Mouse (Mus musculus) right cerebral cortex, adult 2 months (tissue): ENCODE data around the gene Nelfb.
"Not testable (repeated sequence)": the region's sequence is repeated elsewhere in the genome, so short reads cannot be mapped to it uniquely, and the experiment has no call there.

Experiments used
- DNase-seq, 2 experiments: peaks; one replicate each; pipeline ENCODE4 v3.0.0; 2021 to 2022; ENCODE audit warnings: low spot score in 2 of 2

Gene Nelfb

GRCm38 (mm10) chr2:25211121-25211670 lies at the start of gene Nelfb:
Gene Nelfb, minus strand, starts transcription at chr2:25211489.
- DNase-seq: peak; percentile 79 to 86

GRCm38 (mm10) chr2:25258887-25259286 lies 47.6 kb upstream of the Nelfb start:
- no peak for DNase-seq

GRCm38 (mm10) chr2:25257250-25257649 lies 46.0 kb upstream of the Nelfb start:
- DNase-seq: not testable (repeated sequence)

DNA sequence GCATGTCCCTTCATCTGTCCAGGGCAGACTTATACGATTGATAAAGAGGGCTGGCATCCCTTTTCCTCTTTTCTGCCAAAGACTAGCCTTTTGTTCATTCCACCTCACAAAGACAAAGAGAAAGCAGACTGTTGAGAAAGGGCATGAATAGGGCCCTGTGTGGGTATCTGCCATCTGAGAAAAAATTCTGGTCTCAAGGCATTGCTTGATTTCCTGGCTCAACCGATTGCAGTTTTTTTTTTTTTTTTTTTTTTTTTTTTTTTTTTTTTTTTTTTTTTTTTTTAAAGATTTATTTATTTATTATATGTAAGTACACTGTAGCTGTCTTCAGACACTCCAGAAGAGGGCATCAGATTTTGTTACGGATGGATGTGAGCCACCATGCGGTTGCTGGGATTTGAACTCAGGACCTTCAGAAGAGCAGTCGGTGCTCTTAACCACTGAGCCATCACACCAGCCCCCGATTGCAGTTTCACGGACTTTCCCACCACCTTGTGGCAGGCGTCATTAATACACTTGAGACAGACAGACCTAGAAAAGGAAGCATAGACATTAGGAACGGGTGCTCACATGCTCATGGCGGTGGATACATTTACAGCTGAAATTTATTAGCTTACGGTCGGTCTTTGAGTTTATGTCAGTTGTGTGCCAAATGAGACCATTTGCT lies 45.3 kb upstream of the Nelfb start:
- DNase-seq: not testable (repeated sequence)

DNA sequence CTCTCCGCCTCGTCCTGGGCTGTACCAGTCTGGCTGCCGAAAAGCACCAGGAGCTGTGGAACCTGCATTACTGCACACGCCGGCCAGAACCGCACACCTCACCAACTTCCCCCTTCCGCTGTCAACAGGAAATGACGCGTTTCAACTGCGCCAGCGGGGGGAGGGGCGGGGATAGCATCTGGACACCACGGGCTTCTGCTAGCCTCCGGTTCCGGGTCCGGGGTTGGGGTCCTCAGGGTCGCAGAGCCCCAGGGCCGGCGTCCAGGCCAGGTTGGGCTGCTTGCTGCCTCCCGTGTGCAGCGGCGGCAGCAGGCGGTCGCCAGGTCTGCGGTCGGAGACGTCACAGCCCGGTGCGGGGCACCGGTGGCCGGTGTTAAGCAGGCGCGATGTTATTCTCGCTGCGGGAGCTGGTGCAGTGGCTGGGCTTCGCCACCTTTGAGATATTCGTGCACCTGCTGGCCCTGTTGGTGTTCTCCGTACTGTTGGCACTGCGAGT lies 44.0 kb upstream of the Nelfb start, which contains the start of gene Tmem203:
TSS of gene Tmem203 (plus strand) at position 156 of the 496 bp plus-strand sequence.
- peak; percentile 89 to 92 for DNase-seq

DNA sequence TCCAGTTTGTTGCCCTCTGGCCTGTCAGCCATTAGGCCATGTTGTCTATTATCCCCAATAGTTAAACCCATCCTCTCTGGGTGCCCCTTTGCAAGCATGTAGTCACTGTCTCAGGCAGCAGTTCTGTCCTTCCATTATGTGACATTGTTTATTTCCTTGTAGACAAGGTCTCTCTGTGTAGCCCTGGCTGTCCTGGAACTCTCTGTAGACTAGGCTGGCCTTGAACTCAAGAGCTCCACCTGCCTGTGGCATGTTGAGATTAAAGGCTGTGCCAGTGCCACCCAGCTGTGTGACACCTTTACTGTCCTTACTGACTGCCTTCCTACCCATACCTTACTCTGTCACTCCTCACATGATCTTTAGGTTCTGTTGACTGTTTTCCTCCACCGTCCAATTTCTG lies 41.0 kb upstream of the Nelfb start:
- no peak for DNase-seq

DNA sequence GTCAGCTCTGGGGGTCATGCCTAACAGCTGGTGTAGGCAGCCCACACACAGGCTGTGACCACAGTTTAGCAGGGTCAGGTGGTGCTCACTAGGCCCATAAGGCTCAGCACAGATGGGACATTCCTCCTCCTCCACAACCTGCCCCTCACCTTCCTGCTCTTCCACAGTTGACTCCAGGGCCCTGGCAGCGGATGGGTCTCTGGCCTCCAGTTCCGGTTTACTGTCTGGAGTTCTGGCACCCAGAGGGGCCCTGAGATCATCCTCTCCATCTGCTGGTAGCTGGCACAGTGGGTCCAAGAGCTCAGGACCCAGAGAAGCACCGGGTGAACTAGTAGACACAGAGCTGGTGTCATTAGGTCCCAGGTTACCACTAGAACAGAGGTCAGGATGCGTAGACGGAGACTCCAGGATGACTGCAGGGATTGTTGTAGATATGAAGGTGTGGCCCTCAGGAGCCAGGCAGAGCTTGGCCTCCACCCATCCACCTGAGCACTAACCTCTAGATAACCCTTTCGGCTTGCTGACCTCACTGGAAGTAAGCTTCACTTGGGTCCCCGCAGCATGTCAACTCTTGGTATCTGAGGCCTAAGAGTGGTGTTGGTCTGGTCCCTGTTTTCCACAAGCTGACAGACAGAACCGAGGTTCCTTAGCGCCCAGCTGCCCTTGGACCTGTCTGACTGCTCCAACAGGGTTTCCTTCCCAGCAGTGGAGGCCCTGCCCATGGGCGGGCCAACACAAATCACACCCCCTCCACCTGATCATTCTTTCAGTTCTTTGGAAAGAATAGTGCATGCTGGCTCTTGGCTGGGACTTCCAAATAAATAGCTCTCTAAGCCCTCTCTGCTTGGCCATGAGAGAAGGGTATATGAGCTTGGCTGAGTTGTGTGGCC lies 35.1 kb upstream of the Nelfb start, which contains the start of gene AL732309.1:
TSS of gene AL732309.1 (minus strand) at position 681 of the 890 bp plus-strand sequence.
- no peak for DNase-seq

DNA sequence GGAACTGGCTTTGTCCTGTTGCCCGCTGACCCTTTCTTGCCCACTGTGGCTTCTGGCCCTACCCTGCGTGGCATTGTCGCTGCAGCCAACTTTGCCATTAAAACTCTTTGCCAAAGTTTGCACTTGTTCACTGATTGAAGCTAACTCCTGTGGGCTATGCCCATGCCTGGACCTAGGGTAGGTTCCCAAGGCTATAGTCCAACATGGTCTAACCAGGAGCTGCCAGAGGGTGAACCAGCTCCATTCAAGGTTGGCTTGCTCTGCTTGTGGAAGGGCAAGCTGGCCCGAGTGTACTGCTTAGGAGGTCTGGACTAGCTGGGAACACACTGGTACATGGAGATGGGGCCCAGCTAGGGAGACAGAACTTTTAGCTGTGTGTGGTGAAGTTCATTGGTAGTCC lies 32.9 kb upstream of the Nelfb start:
- no peak for DNase-seq

DNA sequence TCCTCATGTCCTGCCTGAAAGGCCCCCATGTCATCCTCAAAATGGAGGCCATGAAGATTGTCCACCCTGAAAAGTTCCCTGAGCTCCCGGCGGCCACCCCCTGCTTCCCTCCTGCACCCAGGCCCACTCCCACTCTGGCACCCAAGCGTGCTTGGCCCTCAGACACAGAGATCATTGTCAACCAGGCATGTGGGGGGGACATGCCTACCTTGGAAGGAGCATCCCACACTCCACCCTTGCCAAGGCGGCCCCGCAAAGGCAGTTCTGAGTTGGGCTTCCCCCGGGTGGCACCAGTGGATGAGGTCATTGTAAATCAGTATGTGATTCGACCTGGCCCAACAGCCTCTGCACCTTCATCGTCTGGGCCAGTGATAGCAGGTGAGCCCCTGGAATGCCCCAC lies 32.1 kb upstream of the Nelfb start:
- no peak for DNase-seq

DNA sequence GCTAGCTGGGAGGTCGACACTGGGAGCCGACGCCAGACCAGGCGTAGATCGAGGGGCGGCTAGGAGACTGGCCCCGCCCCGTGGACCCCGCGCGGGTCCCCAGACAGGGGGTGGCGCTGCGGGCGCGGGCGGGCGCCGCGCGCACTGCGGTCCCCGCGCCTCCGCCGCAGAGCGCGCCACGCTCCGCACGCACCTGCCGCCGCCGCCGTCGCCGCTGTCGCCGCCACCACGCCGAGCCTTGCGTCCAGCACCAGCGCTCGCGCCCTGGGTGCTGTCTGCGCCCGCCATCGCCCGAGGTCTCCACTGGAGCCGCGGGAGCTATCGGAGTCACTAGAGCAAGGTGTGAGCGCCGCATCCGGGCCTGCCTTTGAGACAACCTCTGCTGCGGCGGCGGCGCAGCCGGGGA lies 30.8 kb upstream of the Nelfb start, which contains the start of the genes Rnf208 and Cysrt1:
TSS of gene Rnf208 (plus strand) at position 155 of the 406 bp plus-strand sequence.
TSS of gene Cysrt1 (minus strand) at position 352 of the 406 bp plus-strand sequence.
- DNase-seq: peak; percentile 42 to 45

- no peak for DNase-seq
These were observed 30.1 kb upstream of the Nelfb start for GRCm38 (mm10) chr2:25241438-25241775.

GRCm38 (mm10) chr2:25240723-25241437 lies 29.6 kb upstream of the Nelfb start:
- DNase-seq: peak; percentile 69 to 70

GRCm38 (mm10) chr2:25240310-25240709 lies 29.0 kb upstream of the Nelfb start:
- DNase-seq: no peak

DNA sequence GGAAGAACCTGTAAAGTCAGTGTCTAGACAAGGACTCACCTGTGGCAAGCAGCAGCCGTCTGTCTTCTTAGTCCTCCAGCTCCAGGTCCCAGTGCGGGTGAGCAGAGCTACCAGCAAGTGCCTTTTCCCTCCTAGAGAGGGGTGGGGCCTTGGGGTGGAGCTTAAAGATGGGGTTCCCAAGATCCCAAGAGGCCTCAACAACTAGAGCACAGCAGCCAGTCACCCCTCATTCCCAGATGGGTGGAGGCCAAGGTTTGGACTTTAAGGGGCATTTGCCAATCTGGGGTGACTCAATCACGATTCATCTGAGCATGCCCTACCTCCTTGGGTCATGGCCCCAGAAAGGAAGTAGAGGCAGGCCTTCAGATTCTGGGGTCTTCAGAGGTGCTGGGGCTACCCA lies 28.5 kb upstream of the Nelfb start:
- DNase-seq: no peak

GRCm38 (mm10) chr2:25238106-25238505 lies 26.8 kb upstream of the Nelfb start:
- no peak for DNase-seq

- DNase-seq: no peak
These were observed 26.2 kb upstream of the Nelfb start for GRCm38 (mm10) chr2:25237522-25237921.

DNA sequence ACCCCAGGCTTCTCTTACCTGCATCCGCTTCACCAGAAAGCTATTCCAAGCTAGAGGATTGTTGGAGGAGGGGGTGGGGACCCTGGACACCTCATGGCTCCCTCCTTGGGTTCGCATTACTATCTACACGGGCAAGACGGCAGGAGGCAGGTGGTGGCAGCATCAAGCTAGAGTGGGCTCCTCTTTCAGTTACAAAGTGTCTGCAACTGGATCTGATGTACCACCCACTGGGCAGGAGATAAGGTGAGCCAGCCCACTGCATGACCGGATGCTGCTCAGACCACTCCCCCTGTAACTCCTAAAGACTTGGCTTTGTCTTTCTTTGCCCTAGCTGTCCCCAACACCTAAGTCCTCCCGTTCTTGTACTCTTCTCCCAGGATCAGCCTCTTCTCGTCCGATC lies 25.3 kb upstream of the Nelfb start, which contains the start of gene Rnf224:
TSS of gene Rnf224 (minus strand) at position 174 of the 400 bp plus-strand sequence.
- no peak for DNase-seq

DNA sequence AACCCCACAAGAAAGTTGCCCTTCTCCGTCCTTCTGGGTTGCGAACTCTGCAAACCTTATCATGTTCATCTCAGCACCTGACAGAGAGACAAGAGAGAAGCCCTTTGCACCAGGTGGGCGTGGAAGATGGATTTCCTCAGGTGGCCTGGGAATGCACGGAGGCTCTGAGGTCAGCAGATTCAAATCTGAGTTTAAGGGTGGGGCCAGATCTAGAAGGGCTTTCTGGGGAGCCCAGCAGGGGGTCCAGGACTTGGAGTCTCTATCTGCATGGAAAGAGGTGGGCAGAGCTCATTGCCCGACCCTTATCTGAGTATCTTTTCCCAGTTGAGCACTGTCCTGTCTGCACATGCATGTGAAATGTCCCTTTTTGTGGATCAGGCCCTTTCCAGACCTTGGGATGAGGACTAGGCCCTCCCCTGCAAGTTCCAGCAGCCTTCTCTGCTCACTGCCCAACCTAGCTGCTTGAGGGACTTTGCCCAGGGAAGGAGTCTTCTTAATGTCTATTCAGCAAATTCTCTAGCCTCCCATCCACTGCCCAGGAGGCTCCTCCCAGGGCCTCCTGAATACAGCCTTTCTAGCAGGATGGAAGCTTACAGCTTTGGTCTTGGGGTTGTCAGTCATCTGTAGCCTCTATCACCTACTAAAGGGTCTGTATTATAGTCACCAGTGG lies 23.4 kb upstream of the Nelfb start:
- DNase-seq: no peak

DNA sequence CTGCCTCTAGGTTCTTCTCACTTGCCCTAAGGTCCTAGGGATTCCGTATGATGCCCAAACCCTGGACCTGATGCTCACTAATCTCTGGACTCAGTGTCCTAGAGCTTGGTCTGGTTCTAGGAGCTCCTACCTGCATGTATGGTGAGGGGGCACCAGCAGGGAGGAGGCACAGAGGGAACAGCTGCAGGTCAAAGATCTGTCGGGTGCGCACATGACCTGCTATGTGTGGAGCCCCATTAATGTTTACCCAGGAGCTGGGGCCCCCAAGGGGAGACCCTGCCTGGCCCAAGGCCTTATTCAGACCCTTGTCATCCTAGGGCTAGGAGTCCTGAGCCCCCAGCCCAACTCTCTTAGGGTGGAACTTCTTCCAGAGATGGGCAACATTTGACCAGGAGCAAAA lies 22.8 kb upstream of the Nelfb start, which contains the start of gene Slc34a3:
TSS of gene Slc34a3 (minus strand) at position 315 of the 400 bp plus-strand sequence.
- DNase-seq: no peak

GRCm38 (mm10) chr2:25233421-25233820 lies 22.1 kb upstream of the Nelfb start:
- DNase-seq: no peak

- DNase-seq: no peak
These were observed 19.7 kb upstream of the Nelfb start for GRCm38 (mm10) chr2:25231038-25231437.
